Mouse (Mus musculus) cerebellum, postnatal 36 days (tissue): Measurements from ENCODE around the gene Grip1.

Experiments
- DNase-seq, 2 experiments: peaks; one replicate each; pipeline ENCODE4 v3.0.0; 2021 to 2022; ENCODE audit warnings: mixed read lengths in 2 of 2

Grip1 gene

GRCm38 (mm10) chr10:119453431-119454105 is at the start of gene Grip1:
Grip1 (plus strand) TSS chr10:119453830.
- DNase-seq: peak; percentile 16 to 25

GRCm38 (mm10) chr10:119405103-119405502 is 48.5 kb upstream of the Grip1 start:
- no peak for DNase-seq

- no peak for DNase-seq
Measured at GRCm38 (mm10) chr10:119405612-119406011, 48.0 kb upstream of the Grip1 start.

- DNase-seq: no peak
Measured at GRCm38 (mm10) chr10:119408327-119408726, 45.3 kb upstream of the Grip1 start.

GRCm38 (mm10) chr10:119413238-119413637 is 40.4 kb upstream of the Grip1 start:
- no peak for DNase-seq

GRCm38 (mm10) chr10:119415106-119415505 is 38.5 kb upstream of the Grip1 start:
- DNase-seq: peak in 1 of 2 experiments; percentile 3

- no peak for DNase-seq
Measured at GRCm38 (mm10) chr10:119421418-119421817, 32.2 kb upstream of the Grip1 start.

GRCm38 (mm10) chr10:119423821-119424534 is 29.7 kb upstream of the Grip1 start:
- DNase-seq: no peak

- DNase-seq: no peak
Measured at GRCm38 (mm10) chr10:119427653-119428052, 26.0 kb upstream of the Grip1 start.

GRCm38 (mm10) chr10:119428106-119428505 is 25.5 kb upstream of the Grip1 start:
- peak in 1 of 2 experiments; percentile 8 for DNase-seq

- no peak for DNase-seq
Measured at GRCm38 (mm10) chr10:119430240-119430639, 23.4 kb upstream of the Grip1 start.

- DNase-seq: peak; percentile 14 to 24
Measured at GRCm38 (mm10) chr10:119431801-119432200, 21.8 kb upstream of the Grip1 start.

GRCm38 (mm10) chr10:119435818-119436217 is 17.8 kb upstream of the Grip1 start:
- DNase-seq: no peak

- DNase-seq: no peak
Measured at GRCm38 (mm10) chr10:119437319-119437718, 16.3 kb upstream of the Grip1 start.

GRCm38 (mm10) chr10:119441743-119442142 is 11.9 kb upstream of the Grip1 start:
- DNase-seq: no peak

- DNase-seq: no peak
Measured at GRCm38 (mm10) chr10:119447392-119447914, 6.2 kb upstream of the Grip1 start.

GRCm38 (mm10) chr10:119447930-119448329 is 5.7 kb upstream of the Grip1 start:
- DNase-seq: no peak

GRCm38 (mm10) chr10:119452698-119453097 is 932 bp upstream of the Grip1 start:
- no peak for DNase-seq

GRCm38 (mm10) chr10:119454106-119454667 is 557 bp downstream of the Grip1 start:
- peak; percentile 26 to 28 for DNase-seq

- DNase-seq: no peak
Measured at GRCm38 (mm10) chr10:119454668-119455542, 1.3 kb downstream of the Grip1 start.

GRCm38 (mm10) chr10:119455543-119455940 is 1.9 kb downstream of the Grip1 start:
- DNase-seq: no peak

- no peak for DNase-seq
Measured at GRCm38 (mm10) chr10:119457121-119457520, 3.5 kb downstream of the Grip1 start.

GRCm38 (mm10) chr10:119458991-119459390 is 5.4 kb downstream of the Grip1 start:
- no peak for DNase-seq
